In genomic region chr2:132692320-132692719, GRCm38 (mm10) we compare ENCODE assay signal across 15 mouse cellular contexts. TPM values are rescaled to one million over a fixed set of nuclear protein-coding genes. Genes with fewer than 3 reads are reported as not detected.
A peak's percentile ranks its signal among the peaks of the same experiment; 100 is the strongest.
DNase-seq lines count a peak whose midpoint lies in the region; ATAC-seq and TF ChIP-seq lines count a peak whose summit lies in the region.
"Had no signal": no experiment of that assay in that cellular context is flagged by ENCODE, and none has a peak within 500 bp of the region (broad histone marks: within the 10 kb centered on the region; RNA-seq: fewer than 3 reads in every experiment).

No protein-coding gene starts in this region.

- no peak for TF ChIP-seq CTCF in liver, embryonic 14.5 days (IDR thresholded peaks at IDR 0.05; ENCODE audit: low read depth)

- H3K36me3 ChIP-seq in ES-E14 (ENCODE audit: control insufficient read depth, insufficient read depth, low read length, poor library complexity, severe bottlenecking): peaks cover 5% of the 10 kb centered on the region; the same call in 1 of the 2 replicates
- no peaks in the 10 kb centered on the region for H3K36me3 ChIP-seq in liver, embryonic 14.5 days (replicated peaks; ENCODE audit: control insufficient read depth, insufficient read depth, low read depth)
- 0 out of 2 replicates have a peak, but pooled peaks cover 4% of the 10 kb centered on the region for H3K36me3 ChIP-seq in hindbrain, embryonic 16.5 days (ENCODE audit: control insufficient read depth, insufficient read depth, low read length)
- H3K36me3 ChIP-seq: midbrain, embryonic 15.5 days had no signal

- intact Hi-C loops in heart, postnatal 14 days (cut with DNase I): no loop called here

- H3K9ac ChIP-seq in ES-E14 (ENCODE audit: insufficient read depth, low read depth, low read length, poor library complexity, severe bottlenecking): no peak overlapping the region; the same call in 1 of the 2 replicates
- H3K9ac ChIP-seq in liver, embryonic 14.5 days (replicated peaks): no peak overlapping the region
- no peak overlapping the region for H3K9ac ChIP-seq in hindbrain, embryonic 16.5 days (ENCODE audit: low read depth, low read length)
- H3K9ac ChIP-seq: hindbrain, embryonic 12.5 days; lung, embryonic 14.5 days; midbrain, embryonic 15.5 days had no signal

- no peaks in the 10 kb centered on the region for H3K9me3 ChIP-seq in ES-E14 (ENCODE audit: control insufficient read depth, insufficient read depth, low read depth, low read length)
- no peaks in the 10 kb centered on the region for H3K9me3 ChIP-seq in liver, embryonic 14.5 days (ENCODE audit: control insufficient read depth, low read length)
- H3K9me3 ChIP-seq in hindbrain, embryonic 16.5 days (ENCODE audit: control insufficient read depth, low read length): no peaks in the 10 kb centered on the region
- H3K9me3 ChIP-seq: hindbrain, embryonic 12.5 days; midbrain, embryonic 15.5 days had no signal

- H3K27ac ChIP-seq in ES-E14 (ENCODE audit: insufficient read depth, low read depth, low read length, poor library complexity, severe bottlenecking): peak overlapping the region; percentile 77; the same call in 1 of the 2 replicates
- H3K27ac ChIP-seq in liver, embryonic 14.5 days: peak overlapping the region; percentile 33
- H3K27ac ChIP-seq in hindbrain, embryonic 16.5 days (ENCODE audit: low read depth, low read length): no peak overlapping the region
- H3K27ac ChIP-seq: hindbrain, embryonic 12.5 days; midbrain, embryonic 15.5 days had no signal

- peak overlapping the region in 1 of 2 experiments; percentile 37; a peak in 1 of 4 replicates for H3K4me3 ChIP-seq in ES-E14 (ENCODE audit: insufficient read depth in 1 of 2, low read depth in 1 of 2, low read length in 2 of 2, poor library complexity in 1 of 2, severe bottlenecking in 1 of 2)
- H3K4me3 ChIP-seq in liver, embryonic 14.5 days (ENCODE audit: insufficient read depth in 1 of 2, low read depth in 2 of 2, low read length in 2 of 2): peak overlapping the region in 1 of 2 experiments; percentile 8; a peak in 1 of 4 replicates
- H3K4me3 ChIP-seq in hindbrain, embryonic 16.5 days (ENCODE audit: low read length): no peak overlapping the region
- H3K4me3 ChIP-seq: hindbrain, embryonic 12.5 days; layer of hippocampus, adult 2 months; midbrain, embryonic 15.5 days had no signal

- 55% methylated on average over 1 of the region's 1 CpGs for WGBS in liver, embryonic 14.5 days (ENCODE audit: insufficient replicate concordance)
- 59% methylated on average over 1 of the region's 1 CpGs for WGBS in hindbrain, embryonic 16.5 days

- DNase-seq in heart, adult 18-20 months: peak; percentile 30 to 48
- DNase-seq in heart, postnatal 14 days: no peak
- DNase-seq in ES-E14 (ENCODE audit: low read depth, low spot score): no peak
- DNase-seq in liver, embryonic 14.5 days (ENCODE audit: low read depth in 3 of 3, low spot score in 3 of 3): no peak
- peak; percentile 60 for DNase-seq in naive thymus-derived CD4-positive, alpha-beta T cell, adult 2 months (ENCODE audit: low read depth)
- DNase-seq in spleen, postnatal 4 days (ENCODE audit: low spot score in 2 of 2): no peak
- no peak for DNase-seq in right cerebral cortex, postnatal 25 days
- DNase-seq: adrenal gland, postnatal 36 days; cerebellum, adult 11-12 months; kidney, adult 18-20 months; lung, embryonic 14.5 days had no signal

- in situ Hi-C loops in ES-E14 (cut with MboI; ENCODE audit: low sequenced_read_pairs in 2 of 2, unreplicated experiment in 2 of 2): no loop called here

- H3K4me1 ChIP-seq in ES-E14 (ENCODE audit: control insufficient read depth in 2 of 2, insufficient read depth in 2 of 2, low read length in 2 of 2, poor library complexity in 1 of 2): peaks cover 3 to 18% of the 10 kb centered on the region in 2 experiments; a peak in 3 of 4 replicates
- H3K4me1 ChIP-seq in liver, embryonic 14.5 days (replicated peaks; ENCODE audit: control insufficient read depth in 2 of 2, insufficient read depth in 2 of 2, low read length in 1 of 2): peaks cover 71 to 73% of the 10 kb centered on the region in 2 experiments
- H3K4me1 ChIP-seq in hindbrain, embryonic 16.5 days (ENCODE audit: control insufficient read depth, insufficient read depth, low read depth, low read length): no peaks in the 10 kb centered on the region; the same call in 1 of the 2 replicates

- no peak for TF ChIP-seq EP300 in liver, embryonic 14.5 days (IDR thresholded peaks at IDR 0.05; ENCODE audit: low read depth)

- ATAC-seq in liver, embryonic 14.5 days (ENCODE audit: insufficient read depth): no peak
- no peak for ATAC-seq in hindbrain, embryonic 16.5 days
- ATAC-seq: midbrain, embryonic 15.5 days had no signal

- H3K4me2 ChIP-seq in liver, embryonic 14.5 days (ENCODE audit: low read depth): peak overlapping the region; percentile 11
- H3K4me2 ChIP-seq in hindbrain, embryonic 16.5 days (ENCODE audit: low read length): no peak overlapping the region
- H3K4me2 ChIP-seq: hindbrain, embryonic 12.5 days; lung, embryonic 14.5 days; midbrain, embryonic 15.5 days had no signal

- no peaks in the 10 kb centered on the region for H3K27me3 ChIP-seq in liver, embryonic 14.5 days (ENCODE audit: control insufficient read depth, insufficient read depth, low read length)
- no peaks in the 10 kb centered on the region for H3K27me3 ChIP-seq in hindbrain, embryonic 16.5 days (replicated peaks; ENCODE audit: control insufficient read depth, insufficient read depth, low read length)
- H3K27me3 ChIP-seq: hindbrain, embryonic 12.5 days; midbrain, embryonic 15.5 days had no signal

TF ChIP-seq in ES-E14, 5 proteins besides CTCF, POLR2A, EP300 and RAD21:
- TF ChIP-seq HCFC1 (IDR thresholded peaks at IDR 0.05; ENCODE audit: borderline replicate concordance, insufficient read depth, low read length): no peak
- no peak for TF ChIP-seq ZC3H11A (IDR thresholded peaks at IDR 0.05; ENCODE audit: borderline replicate concordance, low read depth, low read length)
- no peak for TF ChIP-seq ZNF384 (IDR thresholded peaks at IDR 0.05; ENCODE audit: low read depth, low read length)
- TF ChIP-seq MAFK (IDR thresholded peaks at IDR 0.05; ENCODE audit: insufficient read depth, low read depth, low read length): no peak
- no peak for TF ChIP-seq CHD2 (IDR thresholded peaks at IDR 0.05; ENCODE audit: low read depth, low read length)

RNA-seq across cellular contexts. Expression of gene Shld1, which starts 5.6 kb away (rescaled TPM):
- 10 to 100 TPM; 36.7 to 57.1 TPM for total RNA-seq in heart, adult 18-20 months (2021)
- 10 to 100 TPM; 33.2 to 39.7 TPM for total RNA-seq in heart, postnatal 14 days (2021)
- 8.9 and 9.2 TPM in 2 replicates for total RNA-seq in ES-E14 (2012; rRNA removed)
- 6.3 and 7.1 TPM in 2 replicates for polyA plus RNA-seq in liver, embryonic 14.5 days (2012; rRNA removed)
- 10.1 and 12.3 TPM in 2 replicates for polyA plus RNA-seq in liver, embryonic 14.5 days (2014; fragmentation: Nextera tagmentation; extraction: Ambion mirVana)
- 21.3 and 23.5 TPM in 2 replicates for polyA plus RNA-seq in hindbrain, embryonic 16.5 days (2015; fragmentation: Nextera tagmentation; extraction: Ambion mirVana)

Comparison
In these comparisons a context has a peak if more than half of its experiments do, and no peak if none do; other contexts are left out.
1. DNase-seq: peak in heart, adult 18-20 months (2 of 2) and naive thymus-derived CD4-positive, alpha-beta T cell, adult 2 months (single experiment); none in heart, postnatal 14 days (0 of 2), ES-E14 (single experiment), liver, embryonic 14.5 days (0 of 3), spleen, postnatal 4 days (0 of 2) and right cerebral cortex, postnatal 25 days (single experiment).